Mouse (Mus musculus) midbrain, embryonic 13.5 days (tissue): Measurements from ENCODE around the gene Olfr178. TPM values are rescaled to one million over a fixed set of nuclear protein-coding genes. Genes with fewer than 3 reads are reported as not detected.

Experiments used
- ATAC-seq: fragments of 200-750 bp; cut with Nextera tagmentation; 2 replicates; pipeline ENCODE4 v1.8.0; 2017; ENCODE audit warnings: mild to moderate bottlenecking, moderate TSS enrichment, moderate library complexity
- H3K27ac ChIP-seq: fragments of 300-500 bp; sonication (generic); 2 replicates; pipeline ENCODE4 v1.5.1; 2015; ENCODE audit warnings: inconsistent platforms, mild to moderate bottlenecking, moderate library complexity
- H3K27me3 ChIP-seq: fragments of 300-500 bp; sonication (generic); 2 replicates; pipeline ENCODE4 v1.6.1; 2015; ENCODE audit warnings: mild to moderate bottlenecking, inconsistent platforms
- H3K36me3 ChIP-seq: fragments of 300-500 bp; sonication (generic); 2 replicates; pipeline ENCODE4 v1.6.1; 2015; ENCODE audit warnings: mild to moderate bottlenecking, inconsistent platforms
- H3K4me1 ChIP-seq: fragments of 300-500 bp; sonication (generic); replicated peaks from 2 replicates; pipeline ENCODE4 v1.6.1; 2015; ENCODE audit warnings: inconsistent platforms
- H3K4me2 ChIP-seq: fragments of 300-500 bp; sonication (generic); replicated peaks from 2 replicates; pipeline ENCODE4 v1.6.1; 2015; ENCODE audit warnings: moderate library complexity, mild to moderate bottlenecking, inconsistent platforms
- H3K4me3 ChIP-seq: fragments of 300-500 bp; sonication (generic); replicated peaks from 2 replicates; pipeline ENCODE4 v1.5.1; 2015; ENCODE audit warnings: mild to moderate bottlenecking, inconsistent platforms
- H3K9ac ChIP-seq: fragments of 300-500 bp; sonication (generic); replicated peaks from 2 replicates; pipeline ENCODE4 v1.6.1; 2015; ENCODE audit warnings: mild to moderate bottlenecking, inconsistent platforms
- H3K9me3 ChIP-seq: fragments of 300-500 bp; sonication (generic); 2 replicates; pipeline ENCODE4 v1.6.1; 2016; ENCODE audit warnings: mild to moderate bottlenecking, inconsistent platforms
- WGBS: fragments of 180-500 bp; shearing (Covaris S2); methylation state at CpG from one replicate; pipeline ENCODE4 v1.1.7; 2015; 5-methylcytosine and 5-hydroxymethylcytosine counted together
- polyA plus RNA-seq: library from polyadenylated mRNA; unstranded; fragments of >200 nt; fragmentation: Nextera tagmentation; extraction: Ambion mirVana; gene quantifications from 2 replicates; pipeline ENCODE4 v1.2.1, GENCODE M21; 2015

Olfr178 gene
- not detected in 2 replicates for polyA plus RNA-seq

- no peak within 1 kb of the TSS for H3K9ac ChIP-seq
- H3K4me2 ChIP-seq = no peak within 1 kb of the TSS
- H3K9me3 ChIP-seq = no peaks in the 10 kb centered on the region
- no peaks in the 10 kb centered on the region for H3K27me3 ChIP-seq
- no peak within 1 kb of the TSS for H3K27ac ChIP-seq
- ATAC-seq = no peak
- no peak within 1 kb of the TSS for H3K4me3 ChIP-seq
- 93% methylated on average over 3 of the region's 3 CpGs for WGBS
- H3K36me3 ChIP-seq = no peaks in the 10 kb centered on the region
- H3K4me1 ChIP-seq = no peaks in the 10 kb centered on the region
Observed at GRCm38 (mm10) chr16:58891963-58892362, at the start of gene Olfr178. TSS of gene Olfr178 (minus strand) at chr16:58892063.

- 86% methylated on average over 4 of the region's 4 CpGs for WGBS
- ATAC-seq = no peak
- H3K27ac ChIP-seq = no peak within 1 kb of the TSS
Observed at GRCm38 (mm10) chr16:58929292-58929691, 37.4 kb upstream of the Olfr178 start, which contains the start of gene Olfr180. TSS of gene Olfr180 (minus strand) at chr16:58929392.

GRCm38 (mm10) chr16:58928655-58929054 is 36.8 kb upstream of the Olfr178 start, which contains the start of gene Olfr181:
TSS of gene Olfr181 (minus strand) at chr16:58928755.
- ATAC-seq = no peak
- no peaks in the 10 kb centered on the region for H3K9me3 ChIP-seq
- H3K4me3 ChIP-seq = no peak within 1 kb of the TSS
- 70% methylated on average over 1 of the region's 1 CpGs for WGBS
- no peak within 1 kb of the TSS for H3K27ac ChIP-seq
- H3K4me1 ChIP-seq = no peaks in the 10 kb centered on the region
- no peak within 1 kb of the TSS for H3K4me2 ChIP-seq
- no peak within 1 kb of the TSS for H3K9ac ChIP-seq
- H3K36me3 ChIP-seq = no peaks in the 10 kb centered on the region
- no peaks in the 10 kb centered on the region for H3K27me3 ChIP-seq

More at GRCm38 (mm10) chr16:58929292-58929691, 37.4 kb upstream of the Olfr178 start, which contains the start of gene Olfr180:
- Histone ChIP-seq H3K4me1 (no peaks in the 10 kb centered on the region), H3K4me2 (no peak within 1 kb of the TSS), H3K4me3 (no peak within 1 kb of the TSS), H3K36me3 (no peaks in the 10 kb centered on the region), H3K27me3 (no peaks in the 10 kb centered on the region), H3K9ac (no peak within 1 kb of the TSS), H3K9me3 (no peaks in the 10 kb centered on the region)

GRCm38 (mm10) chr16:58884416-58884815 is 7.4 kb downstream of the Olfr178 start:
- Histone ChIP-seq H3K27ac (no peak overlapping the region), H3K27me3 (no peaks in the 10 kb centered on the region)

GRCm38 (mm10) chr16:58874668-58875067 is 17.2 kb downstream of the Olfr178 start, which contains the start of gene Olfr177:
TSS of gene Olfr177 (minus strand) at chr16:58874768.
- Histone ChIP-seq H3K36me3 (no peaks in the 10 kb centered on the region), H3K4me1 (no peaks in the 10 kb centered on the region), H3K4me2 (no peak within 1 kb of the TSS), H3K4me3 (no peak within 1 kb of the TSS), H3K9me3 (no peaks in the 10 kb centered on the region), H3K9ac (no peak within 1 kb of the TSS), H3K27me3 (no peaks in the 10 kb centered on the region), H3K27ac (no peak within 1 kb of the TSS)
- ATAC-seq = no peak
- WGBS = 59% methylated on average over 1 of the region's 1 CpGs

More at GRCm38 (mm10) chr16:58884416-58884815, 7.4 kb downstream of the Olfr178 start:
- Histone ChIP-seq H3K4me1 (no peaks in the 10 kb centered on the region), H3K9me3 (no peaks in the 10 kb centered on the region), H3K4me3 (no peak overlapping the region), H3K4me2 (no peak overlapping the region), H3K36me3 (no peaks in the 10 kb centered on the region), H3K9ac (no peak overlapping the region)
- ATAC-seq = no peak
- 97% methylated on average over 2 of the region's 2 CpGs for WGBS

GRCm38 (mm10) chr16:58861479-58861878 is 30.4 kb downstream of the Olfr178 start:
- Histone ChIP-seq H3K4me1 (no peaks in the 10 kb centered on the region), H3K27ac (no peak overlapping the region), H3K4me2 (no peak overlapping the region), H3K27me3 (no peaks in the 10 kb centered on the region), H3K4me3 (no peak overlapping the region), H3K9me3 (no peaks in the 10 kb centered on the region), H3K9ac (no peak overlapping the region), H3K36me3 (no peaks in the 10 kb centered on the region)
- WGBS = 77% methylated on average over 1 of the region's 1 CpGs
- ATAC-seq = no peak

- Histone ChIP-seq H3K9me3 (no peaks in the 10 kb centered on the region), H3K9ac (no peak overlapping the region), H3K4me2 (no peak overlapping the region), H3K27me3 (no peaks in the 10 kb centered on the region), H3K4me3 (no peak overlapping the region), H3K36me3 (no peaks in the 10 kb centered on the region), H3K27ac (no peak overlapping the region), H3K4me1 (no peaks in the 10 kb centered on the region)
- WGBS = 94% methylated on average over 2 of the region's 2 CpGs
- ATAC-seq = no peak
Observed at GRCm38 (mm10) chr16:58860032-58860737, 31.7 kb downstream of the Olfr178 start.

Other genes starting within 250 kb of the Olfr178 start
- 7.1 and 10.6 TPM in 2 replicates for gene Cpox, start 221.8 kb downstream of the Olfr178 start, polyA plus RNA-seq
- not detected in 2 replicates for gene Gpr15, start 173.0 kb downstream of the Olfr178 start, polyA plus RNA-seq
- gene Cldnd1, start 164.2 kb downstream of the Olfr178 start, polyA plus RNA-seq = 113 and 119 TPM in 2 replicates
- not detected in 2 replicates for gene Olfr172, start 128.9 kb downstream of the Olfr178 start, polyA plus RNA-seq
- gene Olfr173, start 91.8 kb downstream of the Olfr178 start, polyA plus RNA-seq = not detected in 2 replicates
- not detected in 2 replicates for gene Olfr175-ps1, start 65.3 kb downstream of the Olfr178 start, polyA plus RNA-seq
- gene Olfr177, start 17.3 kb downstream of the Olfr178 start, polyA plus RNA-seq = not detected in 2 replicates
- not detected in 2 replicates for gene Olfr181, start 36.7 kb upstream of the Olfr178 start, polyA plus RNA-seq
- not detected in 2 replicates for gene Olfr180, start 37.3 kb upstream of the Olfr178 start, polyA plus RNA-seq
- gene Olfr183, start 103.3 kb upstream of the Olfr178 start, polyA plus RNA-seq = not detected in 2 replicates
- gene Olfr186, start 138.2 kb upstream of the Olfr178 start, polyA plus RNA-seq = not detected in 2 replicates
- not detected in 2 replicates for gene Olfr187, start 147.7 kb upstream of the Olfr178 start, polyA plus RNA-seq
- gene Olfr190, start 185.9 kb upstream of the Olfr178 start, polyA plus RNA-seq = not detected in 2 replicates
- gene Olfr191, start 197.8 kb upstream of the Olfr178 start, polyA plus RNA-seq = not detected in 2 replicates
- not detected in 2 replicates for gene Olfr193, start 219.8 kb upstream of the Olfr178 start, polyA plus RNA-seq
- gene Olfr194, start 229.0 kb upstream of the Olfr178 start, polyA plus RNA-seq = not detected in 2 replicates